Mouse (Mus musculus) lung, postnatal 0 days (tissue): Measurements from ENCODE around the gene Lrrk2. TPM values are rescaled to one million over a fixed set of nuclear protein-coding genes. Genes with fewer than 3 reads are reported as not detected.

Source experiments
- ATAC-seq: fragments of 200-750 bp; cut with Nextera tagmentation; 2 replicates; pipeline ENCODE4 v1.8.0; 2017; ENCODE audit warnings: moderate library complexity
- DNase-seq: peaks from one replicate; pipeline ENCODE4 v3.0.0-alpha.2; 2016; ENCODE audit warnings: low spot score
- H3K27ac ChIP-seq: fragments of 300-500 bp; sonication (generic); 2 replicates; pipeline ENCODE4 v1.5.1; 2014; ENCODE audit warnings: antibody characterized with exemption, mild to moderate bottlenecking, low read length, mixed read lengths
- H3K27me3 ChIP-seq: fragments of 300-500 bp; sonication (generic); replicated peaks from 2 replicates; pipeline ENCODE4 v1.6.1; 2014; ENCODE audit warnings: low read length, mixed read lengths; ENCODE audit not compliant: insufficient read depth
- H3K36me3 ChIP-seq: fragments of 300-500 bp; sonication (generic); 2 replicates; pipeline ENCODE4 v1.6.1; 2014; ENCODE audit warnings: low read length, mixed read lengths; ENCODE audit not compliant: insufficient read depth
- H3K4me1 ChIP-seq: fragments of 300-500 bp; sonication (generic); 2 replicates; pipeline ENCODE4 v1.6.1; 2014; ENCODE audit warnings: antibody characterized with exemption, low read depth, low read length, mixed read lengths; ENCODE audit not compliant: insufficient read depth
- H3K4me2 ChIP-seq: fragments of 300-500 bp; sonication (generic); replicated peaks from 2 replicates; pipeline ENCODE4 v1.6.1; 2014; ENCODE audit warnings: low read depth, mild to moderate bottlenecking, low read length, moderate library complexity, mixed read lengths
- H3K4me3 ChIP-seq: fragments of 300-500 bp; sonication (generic); 2 replicates; pipeline ENCODE4 v1.5.1; 2014; ENCODE audit warnings: low read depth, low read length
- H3K9ac ChIP-seq: fragments of 300-500 bp; sonication (generic); replicated peaks from 2 replicates; pipeline ENCODE4 v1.6.1; 2014; ENCODE audit warnings: low read depth, mild to moderate bottlenecking
- H3K9me3 ChIP-seq: fragments of 300-500 bp; sonication (generic); 2 replicates; pipeline ENCODE4 v1.6.1; 2016; ENCODE audit warnings: low read length, mixed read lengths
- CTCF ChIP-seq: IDR thresholded peaks from 2 replicates; pipeline ENCODE4 v1.5.1; 2016; ENCODE audit warnings: antibody characterized with exemption, mild to moderate bottlenecking
- EP300 ChIP-seq: IDR thresholded peaks from 2 replicates; pipeline ENCODE4 v1.6.1; 2016; ENCODE audit warnings: antibody characterized with exemption, mild to moderate bottlenecking, control low read depth
- WGBS: fragments of 180-500 bp; shearing (Covaris S2); extraction: QIAGEN DNeasy Blood & Tissue Kit; methylation state at CpG from one replicate; pipeline ENCODE4 v1.1.7; 2014; 5-methylcytosine and 5-hydroxymethylcytosine counted together
- polyA plus RNA-seq: library from polyadenylated mRNA; unstranded; fragments of >200 nt; fragmentation: Nextera tagmentation; extraction: Ambion mirVana; gene quantifications from 2 replicates; pipeline ENCODE4 v1.2.1, GENCODE M21; 2015

The Lrrk2 gene
- polyA plus RNA-seq, 1 experiment from 2014 or later, result 31.6 TPM

DNA sequence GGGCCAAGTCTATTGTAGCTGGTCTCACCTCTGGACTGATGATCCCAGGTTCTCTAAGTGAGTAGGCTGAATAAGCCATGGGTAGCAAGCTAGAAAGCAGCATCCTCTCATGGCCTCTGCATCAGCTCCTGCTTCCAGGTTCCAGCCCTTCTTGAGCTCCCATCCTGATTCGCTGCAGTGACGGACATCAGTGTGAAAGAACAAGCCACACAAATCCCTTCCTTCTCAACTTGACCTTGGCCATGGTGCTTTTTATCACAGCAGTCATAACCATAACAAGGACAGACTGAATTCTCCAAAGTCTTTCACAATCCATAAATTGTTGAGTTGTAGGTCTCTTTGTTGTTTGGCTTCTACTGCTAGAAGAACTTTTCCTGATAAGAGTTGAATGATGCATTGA, 20.9 kb downstream of the Lrrk2 start:
- WGBS, result 95% methylated on average over 2 of the region's 2 CpGs
- H3K4me2 ChIP-seq, result no peak overlapping the region
- H3K36me3 ChIP-seq, result peaks cover 11% of the 10 kb centered on the region; the same call in 1 of the 2 replicates
- no peak overlapping the region for H3K9ac ChIP-seq
- TF ChIP-seq EP300 (no peak), CTCF (no peak)
- DNase-seq (no peak), ATAC-seq (no peak)
- H3K4me1 ChIP-seq, result no peaks in the 10 kb centered on the region
- H3K4me3 ChIP-seq, result no peak overlapping the region
- no peaks in the 10 kb centered on the region for H3K27me3 ChIP-seq
- H3K27ac ChIP-seq, result no peak overlapping the region
- H3K9me3 ChIP-seq, result no peaks in the 10 kb centered on the region

DNA sequence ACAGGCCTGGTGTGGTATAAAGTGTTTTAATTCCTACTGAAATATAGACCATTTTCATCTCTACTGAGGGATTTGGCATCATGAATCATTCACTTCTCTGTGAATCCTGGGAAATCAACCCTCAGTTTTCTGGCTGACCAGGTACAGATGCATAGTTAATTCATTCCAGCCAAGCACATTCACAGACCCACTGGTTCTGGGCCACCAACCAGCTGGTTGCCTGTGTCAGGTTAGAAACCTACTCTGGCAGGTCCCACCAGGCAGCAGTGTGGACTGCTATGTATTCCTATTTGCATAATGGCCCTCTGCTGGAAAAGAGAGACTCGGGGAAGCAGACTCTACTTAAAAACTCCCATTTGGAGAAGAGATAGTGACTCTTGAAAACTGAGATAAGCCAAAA, 27.9 kb downstream of the Lrrk2 start:
- H3K4me2 ChIP-seq, result no peak overlapping the region
- peaks cover 24% of the 10 kb centered on the region; the same call in 1 of the 2 replicates for H3K36me3 ChIP-seq
- no peak overlapping the region for H3K9ac ChIP-seq
- H3K27ac ChIP-seq, result no peak overlapping the region
- no peaks in the 10 kb centered on the region for H3K9me3 ChIP-seq
- H3K4me3 ChIP-seq, result no peak overlapping the region
- 46% methylated on average over 1 of the region's 1 CpGs for WGBS
- DNase-seq (no peak), ATAC-seq (no peak)
- TF ChIP-seq EP300 (no peak), CTCF (no peak)
- no peaks in the 10 kb centered on the region for H3K27me3 ChIP-seq
- H3K4me1 ChIP-seq, result no peaks in the 10 kb centered on the region

DNA sequence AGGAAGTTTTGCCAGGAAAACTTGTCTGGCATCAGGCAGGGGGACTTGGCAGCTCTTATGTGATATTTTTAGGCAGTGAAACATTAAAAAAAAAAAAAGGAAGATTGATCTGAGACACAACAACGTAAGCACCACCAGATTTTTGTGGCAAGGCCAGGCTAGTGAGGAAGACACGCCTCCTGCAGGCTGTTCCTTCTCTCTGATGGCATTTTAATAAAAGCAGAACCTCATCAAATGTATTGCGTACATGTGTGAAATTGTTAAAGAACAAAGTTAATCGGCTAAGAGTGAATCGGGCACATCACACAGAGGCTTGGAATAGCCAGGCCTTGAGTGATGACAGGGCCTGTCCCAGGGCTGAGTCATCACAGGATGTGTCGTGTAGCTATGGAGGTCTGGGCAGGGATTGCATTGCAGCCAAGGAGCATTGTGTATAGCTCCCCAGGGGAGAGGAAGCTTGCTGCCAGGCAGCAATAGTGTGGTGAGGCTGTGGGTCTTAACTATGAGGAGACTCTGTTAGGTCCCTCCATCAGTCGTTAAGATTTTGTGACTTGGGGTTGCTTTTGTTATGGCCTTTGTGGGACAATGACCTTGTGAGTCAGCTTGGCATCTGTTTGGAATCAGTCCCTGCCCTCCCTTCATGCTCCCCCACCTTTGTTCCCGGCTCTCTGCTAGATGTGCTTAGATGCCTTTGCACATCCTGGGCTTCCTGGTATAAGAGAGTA, 30.2 kb downstream of the Lrrk2 start:
- Histone ChIP-seq H3K27me3 (no peaks in the 10 kb centered on the region), H3K36me3 (peaks cover 23% of the 10 kb centered on the region; the same call in 1 of the 2 replicates), H3K4me1 (no peaks in the 10 kb centered on the region), H3K4me3 (no peak overlapping the region), H3K9ac (no peak overlapping the region), H3K27ac (peak overlapping the region; percentile 27), H3K4me2 (no peak overlapping the region), H3K9me3 (no peaks in the 10 kb centered on the region)
- TF ChIP-seq CTCF (peak; percentile 44), EP300 (peak; percentile 60)
- ATAC-seq (peak; percentile 98), DNase-seq (peak; percentile 84)
- WGBS, result 27% methylated on average over 8 of the region's 8 CpGs

DNA sequence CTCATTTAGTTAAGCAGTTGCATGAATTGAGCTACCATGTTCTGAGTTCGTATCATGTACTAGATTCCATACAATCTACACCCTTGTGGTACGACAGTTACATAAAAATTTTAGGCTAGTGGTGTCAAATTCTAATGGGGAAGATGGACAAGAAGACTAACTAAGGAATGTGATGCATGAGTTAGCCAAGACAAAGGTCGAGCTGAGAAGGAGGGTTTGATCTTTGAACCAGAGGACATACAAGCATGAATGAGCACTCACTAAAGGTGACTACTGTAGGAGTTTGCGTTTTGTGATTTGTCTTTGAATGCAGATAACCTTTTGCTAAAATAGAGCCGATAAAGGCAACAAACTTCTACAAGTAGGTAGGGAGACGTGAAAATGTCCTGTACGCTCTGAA, 31.1 kb downstream of the Lrrk2 start:
- Histone ChIP-seq H3K27ac (no peak overlapping the region), H3K27me3 (no peaks in the 10 kb centered on the region), H3K9ac (no peak overlapping the region), H3K4me3 (no peak overlapping the region), H3K4me2 (no peak overlapping the region), H3K36me3 (peaks cover 19% of the 10 kb centered on the region; the same call in 1 of the 2 replicates), H3K9me3 (no peaks in the 10 kb centered on the region), H3K4me1 (no peaks in the 10 kb centered on the region)
- WGBS, result 90% methylated on average over 7 of the region's 7 CpGs
- TF ChIP-seq CTCF (no peak), EP300 (no peak)
- ATAC-seq, result no peak
- DNase-seq, result no peak

DNA sequence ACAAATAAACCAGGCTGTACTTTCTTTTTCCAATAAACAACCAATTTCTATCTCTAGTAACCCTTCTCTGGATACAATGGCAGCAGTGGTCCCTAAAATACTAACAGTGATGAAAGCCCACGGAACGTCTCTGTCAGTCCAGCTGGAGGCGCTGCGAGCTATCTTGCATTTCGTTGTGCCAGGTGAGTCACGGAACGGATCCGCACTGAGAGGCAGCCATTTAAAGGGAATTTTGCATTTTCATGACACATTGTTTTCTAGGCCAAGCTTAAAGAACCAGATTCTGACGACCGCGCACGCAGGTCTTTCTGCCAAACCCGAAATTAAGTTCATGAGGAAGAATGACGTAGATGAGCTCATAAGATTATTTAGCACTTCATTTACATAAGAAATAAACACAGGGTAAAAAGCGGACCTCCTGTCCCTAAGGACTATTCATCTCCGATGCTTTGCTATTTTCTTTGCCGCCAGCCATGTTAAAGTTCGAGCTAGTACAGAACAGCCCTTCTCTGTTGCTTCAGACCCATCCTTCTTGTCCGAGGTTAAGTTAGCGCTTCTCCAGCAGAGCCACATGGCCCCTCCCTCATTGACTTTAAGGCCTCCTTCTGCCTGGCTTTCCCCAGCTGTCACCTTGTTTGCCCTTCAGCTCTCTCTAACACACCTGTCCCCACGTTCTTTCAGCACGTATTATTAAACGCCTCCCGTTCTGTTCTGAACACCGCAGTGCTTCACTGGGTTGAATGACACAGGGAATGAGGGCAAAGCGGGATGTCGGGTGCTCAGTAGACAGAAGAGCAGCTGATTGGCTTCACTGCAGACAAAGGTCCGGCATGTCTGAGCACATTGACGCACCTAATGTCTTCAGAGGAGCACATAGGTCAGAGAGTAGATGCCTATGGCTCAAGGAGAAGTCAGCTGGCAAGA, 36.5 kb downstream of the Lrrk2 start:
- no peaks in the 10 kb centered on the region for H3K27me3 ChIP-seq
- H3K36me3 ChIP-seq, result peaks cover 26% of the 10 kb centered on the region
- no peak for ATAC-seq
- no peak overlapping the region for H3K9ac ChIP-seq
- peak; percentile 20; the same call in 1 of the 2 replicates for TF ChIP-seq CTCF
- TF ChIP-seq EP300, result no peak
- WGBS, result 49% methylated on average over 29 of the region's 29 CpGs
- H3K9me3 ChIP-seq, result no peaks in the 10 kb centered on the region
- no peak overlapping the region for H3K27ac ChIP-seq
- no peak overlapping the region for H3K4me2 ChIP-seq
- no peak overlapping the region for H3K4me3 ChIP-seq
- no peak for DNase-seq
- H3K4me1 ChIP-seq, result no peaks in the 10 kb centered on the region

DNA sequence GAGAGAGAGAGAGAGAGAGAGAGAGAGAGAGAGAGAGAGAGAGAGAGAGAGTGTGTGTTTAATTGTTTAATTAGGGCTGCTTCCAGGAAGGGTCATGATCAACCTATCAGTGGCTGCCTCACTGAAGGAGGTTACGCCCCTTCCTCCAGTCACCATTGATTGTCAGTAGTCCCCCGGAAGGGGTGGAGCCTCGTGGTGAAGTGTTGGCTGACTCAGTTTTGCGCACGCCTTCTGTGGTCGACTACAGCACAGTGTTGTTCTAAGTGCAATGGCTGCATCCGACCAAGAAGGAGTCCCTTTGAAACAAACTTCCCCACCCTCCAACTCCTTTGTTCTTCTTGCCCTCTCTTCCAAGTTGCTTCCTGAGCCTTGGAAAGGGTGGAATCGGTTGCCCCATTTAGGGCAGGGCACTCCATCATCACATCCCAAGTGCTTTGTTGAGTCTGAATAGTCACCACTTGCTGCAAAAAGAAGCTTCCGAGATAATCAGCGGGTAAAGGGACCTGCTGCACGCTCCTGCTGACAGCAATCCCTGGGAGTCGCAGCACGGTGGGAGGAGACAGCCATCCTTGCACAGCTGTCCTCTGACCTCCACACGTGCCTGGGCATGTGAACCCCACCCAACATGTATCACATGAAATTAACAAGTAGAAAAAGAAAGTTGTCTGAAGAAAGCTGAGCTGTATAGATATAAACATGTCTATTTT, 62.4 kb downstream of the Lrrk2 start:
- ATAC-seq (no peak), DNase-seq (no peak)
- Histone ChIP-seq H3K9me3 (no peaks in the 10 kb centered on the region), H3K9ac (no peak overlapping the region), H3K4me1 (no peaks in the 10 kb centered on the region), H3K27ac (no peak overlapping the region), H3K4me3 (no peak overlapping the region), H3K4me2 (no peak overlapping the region), H3K27me3 (no peaks in the 10 kb centered on the region), H3K36me3 (peaks cover 24% of the 10 kb centered on the region; the same call in 1 of the 2 replicates)
- 85% methylated on average over 14 of the region's 14 CpGs for WGBS
- TF ChIP-seq CTCF (no peak), EP300 (no peak)
